Mouse (Mus musculus): ENCODE measurements around the gene Fgfr2.

DNA sequence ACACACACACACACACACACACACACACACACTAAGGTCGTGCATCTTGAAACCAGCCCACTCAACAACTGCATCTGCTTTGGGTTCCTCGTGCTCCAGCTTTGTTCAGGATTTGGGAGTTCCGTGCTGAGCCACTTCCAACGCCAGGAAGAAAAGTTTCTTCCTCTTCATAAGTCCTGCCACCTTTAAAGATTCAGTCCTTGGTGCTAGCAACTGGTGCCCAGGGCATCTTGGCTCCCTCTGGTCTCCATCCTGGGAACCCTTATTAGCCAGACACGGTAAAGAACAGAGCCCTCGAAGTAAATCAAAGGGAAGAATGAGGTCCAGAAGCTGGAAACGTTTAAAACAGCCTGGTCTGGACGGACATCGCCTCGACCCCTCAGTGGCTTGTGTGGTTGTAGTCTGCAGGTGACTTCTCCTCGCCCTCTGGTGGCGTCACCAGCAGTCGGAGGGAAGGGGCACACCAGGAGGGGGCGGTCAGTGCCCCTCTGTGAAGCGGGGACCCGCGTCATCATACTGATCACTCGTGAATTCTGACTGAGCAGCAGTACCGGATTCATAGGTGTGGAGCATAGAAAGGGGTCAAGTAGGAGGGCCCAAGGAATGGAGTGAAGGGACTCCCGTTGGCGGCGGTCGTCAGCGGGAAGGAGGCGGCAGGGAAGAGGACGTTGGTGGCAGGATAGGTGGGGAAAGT is 526.4 kb downstream of the Fgfr2 start:
- no peak for TF ChIP-seq POLR2A (IDR thresholded peaks at IDR 0.05; ENCODE audit: low read depth, low read length)
- no peak for TF ChIP-seq CTCF (IDR thresholded peaks at IDR 0.05; ENCODE audit: extremely low read depth, insufficient read length, insufficient replicate concordance, low read depth, low read length)

Data from small intestine, adult 2 months (tissue).